Mouse (Mus musculus) olfactory bulb, adult 2 months (tissue): Measurements from ENCODE around the gene Cfap70.

Experiments used
- CTCF ChIP-seq: fragments of 200-500 bp; IDR thresholded peaks from 2 replicates; pipeline ENCODE4 v1.5.1; 2012; ENCODE audit warnings: low read depth, mild to moderate bottlenecking, low read length, moderate library complexity; ENCODE audit not compliant: insufficient read depth
- POLR2A ChIP-seq: fragments of 200-500 bp; IDR thresholded peaks from 2 replicates; pipeline ENCODE4 v1.6.1; 2012; ENCODE audit warnings: mild to moderate bottlenecking, low read depth, low read length, moderate library complexity; ENCODE audit not compliant: insufficient read depth

GRCm38 (mm10) chr14:20432420-20432819 lies 19.6 kb downstream of the Cfap70 start:
- TF ChIP-seq POLR2A (no peak), CTCF (no peak)
